Mouse (Mus musculus) lung, postnatal 0 days (tissue): ENCODE measurements around the gene Wipf2.

ENCODE experiments used
- CTCF ChIP-seq: IDR thresholded peaks from 2 replicates; pipeline ENCODE4 v1.5.1; 2016; ENCODE audit warnings: antibody characterized with exemption, mild to moderate bottlenecking
- EP300 ChIP-seq: IDR thresholded peaks from 2 replicates; pipeline ENCODE4 v1.6.1; 2016; ENCODE audit warnings: antibody characterized with exemption, mild to moderate bottlenecking, control low read depth

- no peak for TF ChIP-seq CTCF
- TF ChIP-seq EP300, result peak; percentile 87
These were observed 41.6 kb downstream of the Wipf2 start for GRCm38 (mm10) chr11:98905033-98905432.
